Mouse (Mus musculus) stomach, embryonic 15.5 days (tissue): ENCODE measurements around the gene Slc6a1. TPM values are rescaled to one million over a fixed set of nuclear protein-coding genes. Genes with fewer than 3 reads are reported as not detected.

ENCODE experiments used
- ATAC-seq: fragments of 200-750 bp; cut with Nextera tagmentation; 2 replicates; pipeline ENCODE4 v1.8.0; 2017; ENCODE audit warnings: low read depth, moderate number of reproducible peaks, moderate TSS enrichment; ENCODE audit not compliant: insufficient read depth, low FRiP score
- H3K27ac ChIP-seq: fragments of 300-500 bp; sonication (generic); 2 replicates; pipeline ENCODE4 v1.5.1; 2015; ENCODE audit warnings: mild to moderate bottlenecking, inconsistent platforms
- H3K27me3 ChIP-seq: fragments of 300-500 bp; sonication (generic); replicated peaks from 2 replicates; pipeline ENCODE4 v1.6.1; 2015; ENCODE audit warnings: inconsistent platforms
- H3K36me3 ChIP-seq: fragments of 300-500 bp; sonication (generic); 2 replicates; pipeline ENCODE4 v1.6.1; 2015; ENCODE audit warnings: inconsistent platforms
- H3K4me1 ChIP-seq: fragments of 300-500 bp; sonication (generic); 2 replicates; pipeline ENCODE4 v1.6.1; 2015; ENCODE audit warnings: inconsistent platforms
- H3K4me2 ChIP-seq: fragments of 300-500 bp; sonication (generic); 2 replicates; pipeline ENCODE4 v1.6.1; 2015; ENCODE audit warnings: mild to moderate bottlenecking, inconsistent platforms
- H3K4me3 ChIP-seq: fragments of 300-500 bp; sonication (generic); replicated peaks from 2 replicates; pipeline ENCODE4 v1.5.1; 2015; ENCODE audit warnings: inconsistent platforms
- H3K9ac ChIP-seq: fragments of 300-500 bp; sonication (generic); 2 replicates; pipeline ENCODE4 v1.6.1; 2015; ENCODE audit warnings: inconsistent platforms
- H3K9me3 ChIP-seq: fragments of 300-500 bp; sonication (generic); 2 replicates; pipeline ENCODE4 v1.6.1; 2016; ENCODE audit warnings: inconsistent platforms
- WGBS: fragments of 180-500 bp; shearing (Covaris S2); methylation state at CpG from one replicate; pipeline ENCODE4 v1.1.7; 2015; 5-methylcytosine and 5-hydroxymethylcytosine counted together
- polyA plus RNA-seq: library from polyadenylated mRNA; unstranded; fragments of >200 nt; fragmentation: Nextera tagmentation; extraction: Ambion mirVana; gene quantifications from 2 replicates; pipeline ENCODE4 v1.2.1, GENCODE M21; 2015

Slc6a1 gene
- 0.13 and 0.32 TPM in 2 replicates for polyA plus RNA-seq

DNA sequence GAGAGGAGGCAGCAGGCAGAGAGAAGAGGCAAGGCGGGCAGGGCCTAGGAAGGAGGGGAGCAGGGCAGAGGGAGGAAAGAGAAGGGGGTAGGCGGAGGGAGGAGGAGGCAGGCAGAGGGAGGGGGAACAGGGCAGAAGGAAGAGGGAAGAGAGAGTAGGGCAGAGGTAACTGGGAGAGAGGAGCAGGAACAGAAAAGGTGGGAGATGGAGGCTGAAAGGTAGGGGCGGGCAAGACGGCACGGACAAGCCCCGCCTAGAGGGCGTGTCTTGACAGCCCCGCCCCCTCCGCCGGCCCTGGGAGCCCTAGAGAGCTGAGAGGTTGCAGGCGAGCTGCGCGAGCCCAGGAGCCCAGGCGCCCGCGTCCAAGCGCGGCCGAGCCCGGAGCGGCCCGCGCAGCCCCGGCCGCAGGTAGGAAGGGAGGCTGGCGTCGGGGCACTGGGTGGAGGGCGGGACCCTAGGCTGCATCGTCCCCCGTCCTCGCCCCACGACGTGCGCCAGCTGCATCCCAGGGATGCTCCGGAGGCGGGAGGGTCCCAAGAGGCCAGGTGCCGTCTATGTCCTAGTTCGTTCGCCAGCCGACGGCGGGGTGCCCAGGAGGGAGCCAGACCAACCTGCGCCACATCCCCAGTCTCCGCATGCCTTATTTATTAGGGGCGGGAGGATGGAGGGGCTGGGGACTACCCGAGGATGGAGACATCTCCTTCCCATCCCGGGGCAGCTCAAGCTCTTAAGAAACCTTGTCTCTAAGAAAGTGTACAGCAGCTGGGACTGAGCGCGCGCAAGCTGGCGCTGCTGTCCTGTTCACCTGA lies at the start of gene Slc6a1:
TSS of gene Slc6a1 (plus strand) at position 167 of the 809 bp plus-strand sequence.
- 3% methylated on average over 43 of the region's 51 CpGs for WGBS
- ATAC-seq: peak; percentile 87
- Histone ChIP-seq H3K27ac (no peak within 1 kb of the TSS), H3K4me2 (peak within 1 kb of the TSS; percentile 27), H3K9me3 (no peaks in the 10 kb centered on the region), H3K27me3 (peaks cover 63% of the 10 kb centered on the region), H3K4me1 (peaks cover 2% of the 10 kb centered on the region; the same call in 1 of the 2 replicates), H3K36me3 (no peaks in the 10 kb centered on the region), H3K4me3 (peak within 1 kb of the TSS; percentile 19; the same call in 1 of the 2 replicates), H3K9ac (no peak within 1 kb of the TSS)

DNA sequence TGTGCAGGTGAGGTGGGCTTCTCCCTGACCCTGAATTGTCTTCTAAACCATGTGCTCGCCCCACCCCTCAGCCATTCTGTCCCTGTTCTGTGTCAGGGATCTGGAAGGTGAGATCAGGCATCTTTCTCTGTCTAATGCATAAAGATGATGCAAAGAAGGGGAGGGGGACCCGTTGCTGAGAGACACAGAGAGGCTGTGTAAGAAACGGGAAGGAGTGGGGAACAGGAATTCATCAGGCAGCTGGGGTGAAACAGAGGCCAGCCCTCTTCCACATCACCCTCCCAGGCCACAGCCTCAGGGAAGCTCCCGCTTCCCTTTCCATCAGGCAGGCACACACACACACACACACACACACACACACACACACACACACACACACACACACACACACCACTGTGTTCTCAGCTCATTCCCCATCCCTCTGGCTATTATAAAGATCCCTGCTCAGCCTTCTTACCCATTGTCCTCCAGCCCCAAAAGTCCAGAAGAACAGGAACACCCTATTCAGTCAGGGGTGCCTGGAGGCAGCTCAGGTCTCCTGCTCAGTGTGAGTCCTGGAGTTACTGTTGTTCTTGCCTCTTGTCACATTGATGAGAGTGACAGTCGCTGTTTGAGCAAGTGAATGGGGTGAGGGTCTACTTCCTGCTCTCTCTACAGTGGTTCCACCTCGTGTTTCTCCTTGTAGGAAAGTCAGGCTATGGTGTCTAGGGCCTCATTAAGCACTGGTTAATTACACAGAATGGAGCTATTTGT lies 43.4 kb upstream of the Slc6a1 start:
- H3K9me3 ChIP-seq: no peaks in the 10 kb centered on the region
- H3K4me1 ChIP-seq: no peaks in the 10 kb centered on the region
- H3K36me3 ChIP-seq: no peaks in the 10 kb centered on the region
- H3K27me3 ChIP-seq: no peaks in the 10 kb centered on the region
- no peak for ATAC-seq
- 29% methylated on average over 6 of the region's 6 CpGs for WGBS
- H3K27ac ChIP-seq: no peak overlapping the region
- H3K9ac ChIP-seq: no peak overlapping the region
- H3K4me2 ChIP-seq: no peak overlapping the region
- H3K4me3 ChIP-seq: no peak overlapping the region

DNA sequence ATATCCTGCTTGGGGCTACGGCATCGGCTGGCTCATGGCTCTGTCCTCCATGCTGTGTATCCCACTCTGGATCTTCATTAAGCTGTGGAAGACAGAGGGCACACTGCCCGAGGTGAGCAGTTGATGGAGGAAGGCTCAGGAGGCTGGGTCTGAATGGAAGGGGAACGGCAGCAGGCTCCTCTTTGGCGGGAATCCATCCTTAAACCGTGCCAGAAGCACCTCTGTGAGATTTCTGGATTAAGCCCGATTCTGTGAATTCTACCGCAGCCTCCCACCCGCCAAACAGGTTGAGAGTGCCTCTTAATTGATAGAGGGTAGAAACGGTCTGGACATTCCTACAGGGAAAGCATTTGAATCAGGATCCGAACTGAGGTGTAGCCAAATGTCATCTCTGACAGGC lies 36.8 kb upstream of the Slc6a1 start:
- no peaks in the 10 kb centered on the region for H3K27me3 ChIP-seq
- no peak for ATAC-seq
- H3K4me1 ChIP-seq: no peaks in the 10 kb centered on the region
- no peak overlapping the region for H3K9ac ChIP-seq
- H3K4me3 ChIP-seq: no peak overlapping the region
- H3K36me3 ChIP-seq: no peaks in the 10 kb centered on the region
- no peaks in the 10 kb centered on the region for H3K9me3 ChIP-seq
- no peak overlapping the region for H3K27ac ChIP-seq
- 70% methylated on average over 11 of the region's 11 CpGs for WGBS
- H3K4me2 ChIP-seq: no peak overlapping the region

DNA sequence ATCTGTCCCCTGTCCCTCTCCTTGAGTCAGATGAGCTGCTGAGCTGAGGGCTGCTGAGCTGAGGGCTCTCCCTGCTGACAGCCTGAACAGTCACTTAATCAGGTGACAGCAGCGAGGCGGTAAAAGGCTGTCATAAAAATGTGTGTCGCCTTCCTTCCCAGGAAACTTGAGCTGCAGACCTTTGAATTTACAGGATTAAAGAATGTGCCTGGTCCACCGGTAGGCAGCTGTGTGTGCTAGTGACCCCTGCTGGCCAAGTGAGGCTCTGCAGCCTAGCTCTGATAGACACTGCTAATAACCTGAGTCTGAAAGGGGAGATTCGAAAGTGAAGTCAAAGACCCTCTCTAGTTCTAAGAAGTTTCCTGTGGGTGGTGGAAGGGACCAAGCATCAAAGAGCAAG lies 32.1 kb upstream of the Slc6a1 start:
- no peak for ATAC-seq
- H3K9me3 ChIP-seq: no peaks in the 10 kb centered on the region
- WGBS: 5% methylated on average over 5 of the region's 5 CpGs
- H3K4me2 ChIP-seq: no peak overlapping the region
- no peak overlapping the region for H3K9ac ChIP-seq
- H3K27ac ChIP-seq: no peak overlapping the region
- H3K36me3 ChIP-seq: no peaks in the 10 kb centered on the region
- no peaks in the 10 kb centered on the region for H3K4me1 ChIP-seq
- H3K27me3 ChIP-seq: no peaks in the 10 kb centered on the region
- no peak overlapping the region for H3K4me3 ChIP-seq

DNA sequence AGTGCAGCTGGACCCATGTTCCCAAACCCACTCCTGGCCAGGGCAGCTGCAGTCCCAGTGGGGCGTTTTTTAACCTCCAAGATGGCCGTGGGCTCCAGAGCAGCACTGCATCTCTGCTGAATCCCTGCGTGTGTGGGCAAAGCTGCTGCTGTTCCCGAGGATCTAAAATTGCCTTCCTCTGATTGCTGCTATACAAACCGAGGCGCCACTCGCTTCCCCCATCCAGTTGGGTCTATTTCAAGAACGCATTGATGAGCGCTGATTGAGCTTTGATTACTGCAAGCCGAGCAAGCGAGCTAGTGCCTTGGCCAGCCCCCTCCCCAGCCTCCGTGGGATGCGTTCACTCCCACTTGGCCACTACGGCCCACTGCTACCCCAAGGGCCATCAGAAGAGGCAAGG lies 27.5 kb upstream of the Slc6a1 start:
- no peak overlapping the region for H3K27ac ChIP-seq
- H3K27me3 ChIP-seq: no peaks in the 10 kb centered on the region
- no peak overlapping the region for H3K9ac ChIP-seq
- no peak overlapping the region for H3K4me2 ChIP-seq
- no peaks in the 10 kb centered on the region for H3K36me3 ChIP-seq
- H3K4me3 ChIP-seq: no peak overlapping the region
- no peak for ATAC-seq
- H3K9me3 ChIP-seq: no peaks in the 10 kb centered on the region
- 81% methylated on average over 14 of the region's 14 CpGs for WGBS
- H3K4me1 ChIP-seq: no peaks in the 10 kb centered on the region

DNA sequence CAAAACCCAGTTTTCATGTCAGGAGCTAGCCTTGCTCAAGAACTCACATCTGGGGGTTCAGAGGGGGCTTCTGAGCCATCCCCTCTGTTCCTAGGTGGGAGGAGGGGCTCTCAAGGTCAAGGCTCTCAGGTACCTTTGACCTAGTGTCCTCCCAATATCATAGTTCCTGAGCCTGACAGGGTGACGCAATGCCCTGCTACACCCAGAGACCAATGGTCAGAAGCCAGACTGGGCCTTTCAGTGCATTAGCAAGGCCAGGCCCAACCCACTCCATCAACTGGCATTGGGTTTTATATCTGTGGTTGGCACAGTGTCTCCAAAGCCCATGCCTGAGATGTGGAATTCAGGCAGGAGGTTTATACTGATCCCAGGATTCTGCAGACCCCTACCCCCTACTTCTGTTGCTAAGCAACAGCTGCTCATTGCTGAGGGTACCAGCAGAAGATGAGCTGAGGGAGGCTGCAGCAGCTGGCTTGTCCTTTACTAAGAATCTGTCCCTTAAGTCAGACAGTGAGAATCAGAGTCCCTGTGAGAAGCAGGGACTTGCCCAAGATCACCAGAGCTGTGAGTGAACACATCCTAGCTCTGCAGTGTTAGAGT lies 24.6 kb upstream of the Slc6a1 start:
- Histone ChIP-seq H3K4me1 (no peaks in the 10 kb centered on the region), H3K27me3 (no peaks in the 10 kb centered on the region), H3K9me3 (no peaks in the 10 kb centered on the region), H3K9ac (no peak overlapping the region), H3K27ac (no peak overlapping the region), H3K4me3 (no peak overlapping the region), H3K36me3 (no peaks in the 10 kb centered on the region), H3K4me2 (no peak overlapping the region)
- ATAC-seq: no peak
- 82% methylated on average over 1 of the region's 1 CpGs for WGBS

DNA sequence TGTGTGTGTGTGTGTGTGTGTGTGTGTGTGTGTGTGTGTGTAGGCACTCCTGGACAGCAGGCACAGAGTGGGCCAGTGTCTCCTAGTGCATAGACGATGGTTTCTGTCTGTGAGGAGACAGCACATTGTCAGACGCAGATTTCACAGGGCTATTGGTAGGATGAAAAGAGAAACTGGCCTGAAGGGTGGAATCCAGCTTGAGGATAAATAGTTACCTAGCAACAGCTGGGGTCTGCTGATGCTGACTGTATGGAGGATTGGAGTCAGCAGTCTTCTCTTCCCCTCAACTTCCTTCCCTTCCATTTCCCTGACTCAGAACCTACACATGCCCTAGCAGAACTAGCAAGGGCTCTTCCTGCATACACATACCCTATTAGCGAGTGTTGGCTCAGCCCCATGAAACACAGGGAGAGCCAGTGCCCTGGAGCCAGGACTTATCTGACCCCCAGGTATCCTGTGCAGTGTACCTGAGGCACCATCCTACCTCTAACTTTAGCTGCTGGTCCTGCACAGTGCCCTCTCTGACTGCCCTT lies 23.7 kb upstream of the Slc6a1 start:
- Histone ChIP-seq H3K36me3 (no peaks in the 10 kb centered on the region), H3K4me2 (no peak overlapping the region), H3K9ac (no peak overlapping the region), H3K9me3 (no peaks in the 10 kb centered on the region), H3K27me3 (no peaks in the 10 kb centered on the region), H3K4me1 (no peaks in the 10 kb centered on the region), H3K27ac (no peak overlapping the region), H3K4me3 (no peak overlapping the region)
- no peak for ATAC-seq
- 66% methylated on average over 3 of the region's 3 CpGs for WGBS

DNA sequence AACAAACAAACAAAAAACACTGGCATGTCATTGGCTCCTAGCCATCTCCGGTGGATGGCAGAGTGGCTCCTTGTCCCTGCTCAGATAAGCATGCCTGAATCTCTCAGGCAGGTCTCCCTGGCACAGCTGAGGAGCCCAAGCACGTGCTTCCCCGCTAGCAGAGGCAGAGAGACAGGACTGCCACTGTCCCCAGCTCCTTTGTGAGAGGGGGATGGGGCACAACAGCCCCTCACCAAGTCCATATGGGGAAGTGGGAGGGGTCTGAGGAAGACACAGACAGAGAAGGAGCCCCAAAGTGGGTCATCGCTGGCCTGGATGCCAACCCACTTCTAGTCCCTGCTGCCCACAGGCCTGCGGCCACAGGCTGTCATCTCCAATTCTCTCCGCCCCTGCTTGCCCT lies 20.8 kb upstream of the Slc6a1 start:
- no peaks in the 10 kb centered on the region for H3K36me3 ChIP-seq
- H3K4me2 ChIP-seq: no peak overlapping the region
- no peaks in the 10 kb centered on the region for H3K27me3 ChIP-seq
- WGBS: 66% methylated on average over 6 of the region's 6 CpGs
- no peak overlapping the region for H3K9ac ChIP-seq
- ATAC-seq: no peak
- H3K9me3 ChIP-seq: no peaks in the 10 kb centered on the region
- no peak overlapping the region for H3K4me3 ChIP-seq
- H3K4me1 ChIP-seq: no peaks in the 10 kb centered on the region
- no peak overlapping the region for H3K27ac ChIP-seq

DNA sequence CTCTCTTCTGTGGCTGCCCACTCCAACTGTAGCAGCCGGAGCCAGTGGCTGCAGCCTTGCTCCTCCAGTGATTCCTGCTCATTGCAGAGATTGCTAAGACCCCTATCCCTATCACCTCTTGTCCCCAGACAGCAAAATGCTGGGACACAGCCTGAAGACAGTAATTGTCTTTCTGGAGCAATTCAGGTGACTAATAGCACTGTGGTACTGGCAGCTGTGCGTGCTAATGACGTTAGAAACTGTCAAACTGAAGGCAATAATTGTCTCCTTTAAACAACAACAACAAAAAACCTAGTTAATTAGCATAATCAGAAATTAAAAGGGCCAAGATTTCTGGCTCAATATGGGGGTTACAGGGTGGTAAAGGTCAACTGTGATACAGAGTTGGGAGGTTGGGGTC lies 18.4 kb upstream of the Slc6a1 start:
- Histone ChIP-seq H3K27me3 (no peaks in the 10 kb centered on the region), H3K4me2 (no peak overlapping the region), H3K27ac (no peak overlapping the region), H3K9me3 (no peaks in the 10 kb centered on the region), H3K4me1 (no peaks in the 10 kb centered on the region), H3K4me3 (no peak overlapping the region), H3K36me3 (no peaks in the 10 kb centered on the region), H3K9ac (no peak overlapping the region)
- WGBS: 66% methylated on average over 3 of the region's 3 CpGs
- no peak for ATAC-seq

DNA sequence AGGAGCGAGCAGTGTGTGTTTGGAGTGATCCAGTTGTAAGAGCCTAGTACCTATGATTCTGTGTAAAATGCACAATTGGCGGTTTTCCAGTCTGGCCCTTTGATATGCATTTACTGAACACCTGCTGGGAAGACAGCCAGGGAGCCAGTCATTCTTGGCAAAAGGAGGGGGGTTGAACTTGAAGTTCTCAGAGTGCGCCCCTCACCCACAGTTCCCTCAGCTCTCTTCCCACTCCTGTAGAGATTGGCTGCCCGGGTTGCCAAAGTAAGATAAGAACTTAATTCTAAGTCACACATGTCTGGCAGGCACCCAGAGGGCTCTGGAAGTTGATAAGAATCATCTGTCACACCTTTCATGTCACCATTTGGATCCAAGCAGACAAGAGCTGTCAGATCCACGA lies 18.0 kb upstream of the Slc6a1 start:
- H3K9me3 ChIP-seq: no peaks in the 10 kb centered on the region
- 40% methylated on average over 5 of the region's 5 CpGs for WGBS
- H3K4me2 ChIP-seq: no peak overlapping the region
- H3K36me3 ChIP-seq: no peaks in the 10 kb centered on the region
- H3K9ac ChIP-seq: no peak overlapping the region
- no peaks in the 10 kb centered on the region for H3K27me3 ChIP-seq
- no peaks in the 10 kb centered on the region for H3K4me1 ChIP-seq
- H3K27ac ChIP-seq: no peak overlapping the region
- H3K4me3 ChIP-seq: no peak overlapping the region
- no peak for ATAC-seq

DNA sequence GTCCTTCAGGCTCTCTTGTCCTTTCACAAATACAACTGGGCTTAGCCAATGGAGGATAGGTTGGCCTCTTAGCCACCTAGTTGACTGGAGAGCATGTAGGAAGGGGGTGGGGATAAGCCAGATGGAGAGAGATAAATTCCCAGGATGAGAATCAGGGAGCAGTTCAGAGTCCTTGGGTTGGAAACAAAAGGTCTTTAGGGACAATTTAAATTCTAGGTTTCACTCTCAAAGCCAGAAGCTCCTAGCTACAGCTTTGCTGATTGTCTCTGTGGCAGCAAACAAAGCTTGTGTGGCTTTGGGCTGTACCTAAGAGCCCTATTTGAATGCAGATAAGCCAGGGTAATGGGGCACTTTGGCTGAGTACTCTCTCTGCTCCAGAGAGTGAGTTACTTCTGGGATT lies 16.2 kb upstream of the Slc6a1 start:
- H3K36me3 ChIP-seq: no peaks in the 10 kb centered on the region
- no peak overlapping the region for H3K9ac ChIP-seq
- H3K27ac ChIP-seq: no peak overlapping the region
- no peak overlapping the region for H3K4me2 ChIP-seq
- no peaks in the 10 kb centered on the region for H3K27me3 ChIP-seq
- no peak overlapping the region for H3K4me3 ChIP-seq
- no peaks in the 10 kb centered on the region for H3K4me1 ChIP-seq
- no peaks in the 10 kb centered on the region for H3K9me3 ChIP-seq
- ATAC-seq: no peak

DNA sequence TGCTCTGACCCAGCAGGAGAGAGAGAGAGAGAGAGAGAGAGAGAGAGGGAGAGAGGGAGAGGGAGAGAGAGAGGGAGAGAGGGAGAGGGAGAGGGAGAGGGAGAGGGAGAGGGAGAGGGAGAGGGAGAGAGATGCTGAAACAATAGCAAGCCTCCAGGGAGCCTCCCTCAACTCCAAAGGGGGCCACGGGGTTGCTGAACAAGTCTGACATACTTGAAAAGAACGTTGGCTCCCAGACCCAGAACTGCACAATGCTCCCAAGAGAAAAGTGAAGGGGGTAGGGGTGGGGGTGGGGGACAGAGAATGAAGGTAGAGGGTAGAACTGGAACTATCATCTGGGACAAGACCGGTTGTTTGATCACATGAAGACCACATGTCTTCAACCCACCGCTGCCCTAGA lies 14.5 kb upstream of the Slc6a1 start:
- H3K4me1 ChIP-seq: no peaks in the 10 kb centered on the region
- no peak overlapping the region for H3K4me3 ChIP-seq
- H3K9me3 ChIP-seq: no peaks in the 10 kb centered on the region
- no peak overlapping the region for H3K4me2 ChIP-seq
- H3K27me3 ChIP-seq: no peaks in the 10 kb centered on the region
- H3K9ac ChIP-seq: no peak overlapping the region
- no peaks in the 10 kb centered on the region for H3K36me3 ChIP-seq
- 40% methylated on average over 4 of the region's 4 CpGs for WGBS
- no peak overlapping the region for H3K27ac ChIP-seq
- no peak for ATAC-seq
